Mouse (Mus musculus) MEL (cell line): ENCODE results near the gene Cpn2.
A peak's percentile ranks its signal among the peaks of the same experiment; 100 is the strongest.

Source experiments
- ELF1 ChIP-seq: IDR thresholded peaks from 2 replicates; pipeline ENCODE4 v1.6.1; 2014; ENCODE audit warnings: low read depth, mild to moderate bottlenecking, inconsistent platforms, low read length, improper control_type of control experiment, moderate library complexity
- EP300 ChIP-seq, 2 experiments: IDR thresholded peaks; 2 replicates each; pipeline ENCODE4 v1.6.1; 2011; ENCODE audit warnings: improper control_type of control experiment in 2 of 2, low read length in 2 of 2, low read depth in 1 of 2, mild to moderate bottlenecking in 1 of 2
- GATA1 ChIP-seq: IDR thresholded peaks from 2 replicates; pipeline ENCODE4 v1.6.1; 2011; ENCODE audit warnings: low read depth, low read length, improper control_type of control experiment
- HCFC1 ChIP-seq: IDR thresholded peaks from 2 replicates; pipeline ENCODE4 v1.6.1; 2012; ENCODE audit warnings: low read depth, mild to moderate bottlenecking, inconsistent platforms, low read length, improper control_type of control experiment, moderate library complexity
- MAZ ChIP-seq: IDR thresholded peaks from 2 replicates; pipeline ENCODE4 v1.6.1; 2012; ENCODE audit warnings: low read depth, mild to moderate bottlenecking, inconsistent platforms, low read length, improper control_type of control experiment
- MXI1 ChIP-seq: IDR thresholded peaks from 2 replicates; pipeline ENCODE4 v1.6.1; 2011; ENCODE audit warnings: mild to moderate bottlenecking, low read depth, low read length, improper control_type of control experiment
- POLR2A ChIP-seq, 2 experiments: IDR thresholded peaks; 2 replicates each; pipeline ENCODE4 v1.6.1; 2011 to 2012; ENCODE audit warnings: low read length in 2 of 2, mild to moderate bottlenecking in 2 of 2, control low read depth in 1 of 2, improper control_type of control experiment in 1 of 2, low read depth in 1 of 2, moderate library complexity in 1 of 2; ENCODE audit not compliant: control insufficient read depth in 1 of 2, insufficient read depth in 1 of 2, poor library complexity in 1 of 2
- ZC3H11A ChIP-seq: IDR thresholded peaks from 2 replicates; pipeline ENCODE4 v1.6.1; 2012; ENCODE audit warnings: low read depth, mild to moderate bottlenecking, inconsistent platforms, low read length, improper control_type of control experiment

DNA sequence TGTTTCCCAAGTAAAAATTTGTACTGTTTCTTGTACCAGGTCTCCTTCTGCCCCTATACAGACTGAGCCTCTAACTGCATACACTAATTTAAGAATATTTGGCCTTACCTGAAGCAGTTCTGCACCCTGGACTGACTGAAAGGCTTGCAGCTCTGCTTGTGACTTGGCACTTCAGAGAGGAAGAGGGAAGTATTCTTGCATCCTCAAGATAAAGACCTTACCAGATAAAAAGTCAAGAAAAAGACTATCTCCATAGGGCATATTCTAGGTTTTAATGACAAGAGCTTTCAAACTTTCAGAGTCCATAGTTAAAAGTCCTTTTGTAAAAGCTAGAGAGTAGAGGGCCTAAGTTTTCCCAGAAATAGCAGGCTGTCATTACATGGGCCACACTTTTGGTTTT is 43.3 kb upstream of the Cpn2 start, which contains the start of gene Gp5:
- peak; percentile 41 to 92; a peak in 3 of 4 replicates for TF ChIP-seq POLR2A (IDR thresholded peaks at IDR 0.05; ENCODE audit: control insufficient read depth in 1 of 2, insufficient read depth in 1 of 2, low read depth in 1 of 2, low read length in 2 of 2, poor library complexity in 1 of 2)
- peak; percentile 48; the same call in 1 of the 2 replicates for TF ChIP-seq ELF1
- TF ChIP-seq GATA1, result peak; percentile 100
- 0 out of 2 replicates have a peak, but pooled peaks have one; percentile 8 for TF ChIP-seq MAZ
- peak; percentile 98 to 99 for TF ChIP-seq EP300 (IDR thresholded peaks at IDR 0.05; ENCODE audit: low read depth in 1 of 2, low read length in 2 of 2)
- peak; percentile 55; the same call in 1 of the 2 replicates for TF ChIP-seq MXI1
- TF ChIP-seq HCFC1, result peak; percentile 63
- TF ChIP-seq ZC3H11A, result no peak
